Mouse (Mus musculus) right cerebral cortex, postnatal 14 days (tissue): ENCODE measurements around the gene Mob1b.
"Not testable (repeated sequence)": the region's sequence is repeated elsewhere in the genome, so short reads cannot be mapped to it uniquely, and the experiment has no call there.

Experiments used
- DNase-seq: peaks from one replicate; pipeline ENCODE4 v3.0.0; 2022

Mob1b gene

GRCm38 (mm10) chr5:88703551-88703950 is 17.1 kb upstream of the Mob1b start:
- DNase-seq: no peak

- no peak for DNase-seq
These were observed 9.5 kb upstream of the Mob1b start for GRCm38 (mm10) chr5:88711128-88711527.

- peak; percentile 35 for DNase-seq
These were observed 8.9 kb upstream of the Mob1b start for GRCm38 (mm10) chr5:88711618-88712224.

DNA sequence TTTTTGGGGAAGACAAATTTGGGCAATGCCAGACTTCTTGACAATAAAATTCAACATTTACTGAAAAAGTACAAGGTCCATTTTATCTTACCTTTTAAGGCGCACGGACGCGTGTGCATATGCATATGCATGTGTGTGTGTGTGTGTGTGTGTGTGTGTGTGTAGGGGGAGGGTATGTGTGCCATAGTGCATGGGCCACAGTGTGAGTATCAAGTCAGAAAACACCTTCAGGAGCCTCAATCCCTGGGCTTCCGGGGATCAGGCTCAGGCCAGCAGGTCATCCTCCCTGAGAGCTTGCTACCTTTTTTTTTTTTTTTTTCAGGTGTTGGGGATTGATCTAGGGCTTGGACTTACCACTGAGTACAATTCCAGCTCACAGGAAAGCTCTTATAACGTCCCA is 8.3 kb upstream of the Mob1b start:
- no peak for DNase-seq

DNA sequence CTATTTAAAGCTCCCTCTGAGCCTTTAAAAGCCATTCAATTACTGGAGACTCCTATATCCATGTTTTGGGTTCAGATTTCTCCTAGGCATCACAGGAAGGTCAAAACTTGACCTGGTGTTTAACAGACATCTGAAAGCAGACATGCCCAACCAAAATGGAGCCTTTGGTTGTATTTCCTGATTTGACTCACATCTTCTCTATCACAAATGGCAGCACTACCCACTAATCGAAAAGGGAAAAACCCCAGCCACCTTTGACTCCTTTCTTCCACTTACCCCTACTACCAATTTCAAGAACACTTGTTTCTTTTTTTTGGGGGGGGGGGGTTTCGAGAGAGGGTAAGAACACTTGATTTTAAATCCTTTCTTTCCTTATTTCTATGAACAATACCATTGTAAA is 3.7 kb upstream of the Mob1b start:
- no peak for DNase-seq

DNA sequence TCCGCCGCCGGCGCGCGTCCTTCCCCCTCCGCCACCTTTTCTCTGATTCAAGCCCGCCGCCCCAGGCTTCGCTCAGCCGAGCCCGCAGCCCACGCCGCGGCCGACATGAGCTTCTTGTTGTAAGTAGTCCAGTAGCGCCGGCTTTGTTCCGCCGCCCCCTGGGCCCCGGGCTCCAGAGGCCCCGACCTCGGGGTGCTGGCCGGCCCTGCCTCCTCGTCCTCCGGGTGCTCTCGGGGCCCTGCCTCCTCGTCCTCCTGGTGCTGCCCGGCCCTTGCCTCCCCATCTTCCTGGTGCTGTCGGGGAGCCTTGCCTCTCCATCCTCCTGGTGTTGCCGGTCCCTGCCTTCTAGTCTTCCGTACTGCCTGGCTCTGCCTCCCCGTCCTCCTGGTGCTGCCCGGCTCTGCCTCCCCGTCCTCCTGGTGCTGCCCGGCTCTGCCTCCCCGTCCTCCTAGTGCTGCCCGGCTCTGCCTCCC is 384 bp downstream of the Mob1b start:
- DNase-seq: no peak

DNA sequence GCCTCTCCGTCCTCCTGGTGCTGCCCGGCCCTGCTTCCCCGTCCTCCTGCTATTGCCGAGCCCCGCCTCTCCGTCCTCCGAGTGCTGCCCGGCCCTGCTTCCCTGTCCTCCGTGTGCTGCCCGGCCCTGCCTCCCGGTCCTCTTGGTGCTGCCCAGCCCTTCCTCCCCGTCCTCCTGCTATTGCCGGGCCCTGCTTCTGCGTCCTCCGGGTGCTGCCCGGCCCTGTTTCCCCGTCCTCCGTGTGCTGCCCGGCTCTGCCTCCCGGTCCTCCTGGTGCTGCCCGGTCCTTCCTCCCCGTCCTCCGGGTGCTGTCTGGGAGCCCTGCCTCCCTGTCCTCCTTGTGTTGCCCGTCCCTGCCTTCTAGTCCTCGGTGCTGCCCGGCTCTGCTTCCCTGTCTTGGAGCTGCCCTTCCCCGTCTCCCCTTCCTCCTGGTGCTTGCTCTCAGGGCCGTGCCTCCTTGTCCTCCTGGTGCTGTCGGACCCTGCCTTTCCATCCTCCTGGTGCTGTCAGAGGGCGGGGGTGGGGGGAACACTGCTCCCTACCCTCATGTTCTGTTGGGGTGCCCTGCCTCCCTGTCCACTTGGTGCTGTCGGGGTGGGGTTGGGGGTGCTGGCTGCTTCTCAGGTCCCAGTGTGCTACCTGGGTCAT is 1.0 kb downstream of the Mob1b start:
- peak; percentile 31 for DNase-seq

DNA sequence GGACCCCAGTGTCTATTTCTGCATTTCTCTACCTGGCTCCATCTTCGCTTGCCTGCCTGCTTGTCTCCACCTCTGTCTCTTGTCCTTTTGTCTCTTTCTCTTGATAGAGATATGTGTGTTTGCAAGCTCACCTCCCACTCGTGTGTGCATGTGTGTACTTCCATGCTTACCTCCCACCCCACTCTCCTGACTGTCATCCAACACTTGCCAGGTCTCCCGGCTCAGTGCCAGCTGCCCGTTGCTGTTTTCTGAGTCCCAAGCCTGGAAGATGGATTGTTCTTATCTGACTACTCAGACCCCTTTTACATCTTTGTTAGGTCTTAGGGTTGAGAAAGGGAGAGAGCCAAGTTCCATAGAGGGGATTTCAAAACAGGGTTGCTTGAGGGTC is 1.6 kb downstream of the Mob1b start:
- DNase-seq: peak; percentile 35

DNA sequence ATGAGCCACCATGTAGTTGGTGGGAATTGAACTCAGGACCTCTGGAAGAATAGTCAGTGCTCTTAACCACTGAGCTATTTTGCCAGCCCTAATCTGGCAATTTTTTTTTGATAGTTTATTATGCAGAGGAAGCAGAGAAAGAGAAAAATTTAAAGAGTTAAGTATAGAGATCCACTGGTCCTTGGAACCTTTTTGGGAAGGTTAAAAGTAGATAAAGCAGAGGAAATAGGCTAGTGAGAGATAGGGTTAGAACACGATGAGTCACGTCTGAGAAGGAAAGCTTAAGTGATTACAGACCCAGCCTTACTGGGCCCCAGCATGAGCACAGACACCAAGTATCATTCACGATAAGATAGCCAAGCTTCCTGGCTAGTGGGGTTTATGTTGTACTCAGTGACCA is 3.4 kb downstream of the Mob1b start:
- no peak for DNase-seq

DNA sequence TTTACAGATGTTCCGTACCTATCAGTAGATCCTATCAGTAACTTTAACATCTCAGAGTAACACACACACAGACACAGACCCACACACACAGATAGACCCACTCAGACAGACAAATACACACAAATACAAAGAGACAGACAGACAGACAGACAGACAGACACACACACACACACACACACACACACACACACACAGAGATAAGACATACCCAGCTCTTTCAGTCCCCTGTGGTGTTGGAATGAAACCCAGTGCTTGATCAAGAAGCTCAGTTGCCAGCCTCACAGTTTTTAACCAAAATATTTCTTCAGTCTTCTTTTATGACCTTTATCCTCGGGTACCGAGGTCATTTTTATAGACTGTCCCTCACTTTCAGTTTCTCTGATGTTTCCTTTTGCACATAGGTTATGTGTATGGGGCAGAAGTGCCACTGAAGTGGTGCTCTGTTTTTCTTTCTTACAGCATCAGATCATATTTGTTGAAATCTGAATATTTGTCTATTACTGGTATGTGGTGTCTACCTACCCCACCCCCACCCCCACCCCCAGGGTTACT is 7.0 kb downstream of the Mob1b start:
- DNase-seq: no peak

GRCm38 (mm10) chr5:88734786-88735185 is 14.1 kb downstream of the Mob1b start:
- DNase-seq: no peak

DNA sequence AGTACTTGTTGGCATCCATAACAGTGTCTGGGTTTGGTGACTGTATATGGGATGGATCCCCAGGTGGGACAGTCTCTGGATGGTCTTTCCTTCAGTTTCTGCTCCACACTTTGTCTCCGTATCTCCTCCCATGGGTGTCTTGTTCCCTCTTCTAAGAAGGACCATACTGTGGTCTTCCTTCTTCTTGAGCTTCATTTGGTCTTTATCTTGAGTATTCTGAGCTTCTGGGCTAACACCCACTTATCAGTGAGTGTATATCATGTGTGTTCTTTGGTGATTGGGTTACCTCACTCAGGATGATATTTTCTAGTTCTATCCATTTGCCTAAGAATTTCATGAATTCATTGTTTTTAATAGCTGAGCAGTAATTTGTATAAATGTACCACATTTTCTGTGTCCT is 20.4 kb downstream of the Mob1b start:
- not testable (repeated sequence) for DNase-seq

DNA sequence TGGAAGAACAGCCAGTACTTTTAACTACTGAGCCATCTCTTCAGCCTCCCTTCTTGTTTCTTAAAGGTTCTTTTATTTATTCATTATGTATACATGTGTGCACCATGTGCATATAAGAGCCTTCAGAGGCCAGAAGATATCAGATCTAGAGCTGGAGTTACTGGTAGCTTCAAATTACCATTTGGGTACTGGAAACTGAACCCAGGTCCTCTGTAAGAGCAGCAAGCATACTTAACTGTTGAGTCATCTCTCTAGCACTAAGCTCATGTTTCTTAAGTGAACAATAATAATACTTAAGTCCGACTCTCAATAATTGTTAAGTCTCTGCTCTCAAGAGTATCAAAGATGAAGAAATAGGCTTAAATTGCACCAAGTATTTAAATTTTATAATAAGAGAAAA is 27.1 kb downstream of the Mob1b start:
- no peak for DNase-seq

DNA sequence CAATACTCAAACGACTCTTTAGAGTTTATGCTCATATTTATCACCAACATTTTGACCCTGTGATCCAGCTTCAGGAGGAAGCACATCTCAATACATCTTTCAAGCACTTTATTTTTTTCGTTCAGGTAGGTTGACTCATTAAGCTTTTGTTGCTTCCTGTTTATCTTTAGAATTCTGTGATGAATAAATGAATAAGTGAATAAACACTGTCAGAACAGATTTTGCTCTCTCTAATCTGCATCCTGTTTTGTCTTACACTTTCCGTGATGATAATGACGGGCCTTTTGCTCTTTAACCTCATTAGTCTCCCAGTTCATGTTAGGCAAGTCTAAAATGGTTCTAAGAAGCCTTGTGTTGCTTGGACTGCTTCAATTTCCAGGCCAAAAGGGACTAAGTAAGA is 32.5 kb downstream of the Mob1b start:
- DNase-seq: no peak

- no peak for DNase-seq
These were observed 42.0 kb downstream of the Mob1b start for GRCm38 (mm10) chr5:88762611-88763010.

- no peak for DNase-seq
These were observed 43.9 kb downstream of the Mob1b start for GRCm38 (mm10) chr5:88764430-88764986.

GRCm38 (mm10) chr5:88764987-88765481 is 44.4 kb downstream of the Mob1b start, which contains the start of gene Dck:
Gene Dck, plus strand, starts transcription at chr5:88764996.
- peak; percentile 98 for DNase-seq

- DNase-seq: no peak
These were observed 44.9 kb downstream of the Mob1b start for GRCm38 (mm10) chr5:88765587-88765986.

DNA sequence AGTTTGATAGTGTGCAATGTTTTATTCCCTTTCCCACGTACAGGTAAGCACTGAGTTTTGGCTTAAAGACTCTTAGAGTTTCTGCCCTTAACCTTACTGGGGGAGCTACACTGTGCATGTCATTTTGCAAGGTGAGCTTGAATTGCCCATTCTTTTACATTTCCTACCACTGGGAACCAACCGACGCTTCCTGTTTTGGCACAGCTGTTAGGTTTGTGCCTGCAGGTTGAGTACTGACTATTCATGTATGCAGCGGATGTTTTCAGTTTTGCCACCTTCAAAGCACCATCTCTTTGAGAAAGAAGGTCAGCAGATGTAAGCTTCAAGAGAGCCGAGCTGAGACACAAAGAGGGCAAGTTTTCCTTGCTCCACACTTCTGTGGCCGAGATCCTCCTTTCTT is 45.5 kb downstream of the Mob1b start:
- no peak for DNase-seq

DNA sequence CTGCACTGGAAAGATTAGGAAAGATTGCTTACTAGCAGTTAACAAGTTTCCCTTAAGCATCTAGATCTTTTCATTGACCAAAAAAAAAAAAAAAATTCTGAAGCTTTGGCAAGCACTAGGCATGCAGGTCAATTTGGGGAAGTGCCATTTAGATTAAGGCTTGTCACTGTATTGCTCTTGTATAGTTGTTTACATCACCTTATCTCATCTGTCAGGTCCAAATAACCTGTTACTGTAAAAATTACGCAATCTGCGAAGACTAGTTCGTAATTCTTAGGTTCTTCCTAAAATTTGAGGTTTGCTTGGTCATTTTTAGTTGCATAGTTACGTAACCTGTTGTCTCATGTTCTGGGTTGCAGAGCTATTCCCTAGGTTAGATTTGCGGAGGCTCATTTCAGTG is 46.2 kb downstream of the Mob1b start:
- DNase-seq: no peak

- no peak for DNase-seq
These were observed 47.5 kb downstream of the Mob1b start for GRCm38 (mm10) chr5:88768201-88768600.

DNA sequence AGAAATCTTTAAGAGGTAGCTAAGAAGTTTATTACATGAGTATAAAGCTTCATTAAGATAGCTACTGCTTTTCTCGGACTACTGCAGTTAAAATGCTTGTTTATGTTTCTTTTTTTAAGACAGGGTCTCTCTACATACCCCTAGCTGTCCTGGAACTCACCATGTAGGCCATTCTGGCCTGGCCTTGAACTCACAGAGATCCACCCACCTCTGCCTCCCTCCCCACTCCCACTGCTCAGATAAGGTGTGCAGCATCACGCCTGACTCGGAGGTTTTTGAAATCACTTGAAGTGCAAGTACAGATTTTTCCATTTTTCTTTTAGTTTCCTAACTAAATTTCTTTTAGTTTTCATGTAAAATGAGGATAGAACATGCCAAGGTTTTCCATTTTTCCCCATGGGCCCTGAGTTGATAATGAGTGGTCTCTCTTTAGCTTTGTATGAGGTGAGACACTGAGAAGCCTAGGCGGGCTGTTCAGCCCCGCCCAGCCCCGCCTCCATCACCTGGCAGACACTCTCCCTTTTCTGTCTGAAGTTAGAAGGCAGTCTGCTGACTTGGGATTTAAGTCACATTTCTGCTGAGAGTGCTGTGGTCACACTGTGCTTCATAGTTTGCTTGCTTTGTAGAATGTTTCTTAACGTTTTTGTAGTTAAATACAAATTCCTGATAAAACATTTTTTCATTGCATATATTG is 61.6 kb downstream of the Mob1b start:
- DNase-seq: no peak

DNA sequence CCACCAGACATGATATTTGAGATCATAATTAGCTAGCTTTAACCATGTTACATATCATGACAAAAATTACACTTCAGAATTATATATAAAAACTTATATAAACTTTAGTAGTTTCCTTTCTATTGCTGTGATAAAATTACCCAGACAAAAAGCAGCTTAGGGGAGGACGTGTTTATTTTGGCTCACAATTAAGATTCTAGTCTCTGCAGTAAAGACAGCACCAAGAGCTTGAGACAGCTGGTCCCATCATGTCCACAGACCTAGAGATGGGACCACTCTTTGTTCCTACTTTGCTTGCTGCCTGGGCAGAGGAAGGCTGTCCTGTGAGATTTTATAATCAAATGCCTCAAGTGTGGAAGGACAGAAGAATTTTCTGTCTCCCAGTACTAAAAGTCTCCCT is 64.4 kb downstream of the Mob1b start:
- no peak for DNase-seq
